Mouse (Mus musculus) myocyte (in vitro differentiated cells): ENCODE results near the gene Lgals9. TPM values are rescaled to one million over a fixed set of nuclear protein-coding genes. Genes with fewer than 3 reads are reported as not detected.
A peak's percentile ranks its signal among the peaks of the same experiment; 100 is the strongest.

Experiments
- H3K27me3 ChIP-seq: one replicate; pipeline ENCODE4 v1.6.1; 2011; ENCODE audit not compliant: control insufficient read depth, insufficient read depth, insufficient read length
- H3K36me3 ChIP-seq: one replicate; pipeline ENCODE4 v1.6.1; 2011; ENCODE audit not compliant: control insufficient read depth, insufficient read depth
- H3K4me2 ChIP-seq: one replicate; pipeline ENCODE4 v1.6.1; 2011; ENCODE audit warnings: low read depth, control low read depth
- H3K4me3 ChIP-seq: one replicate; pipeline ENCODE4 v1.5.1; 2011; ENCODE audit warnings: mild to moderate bottlenecking, control low read depth, moderate library complexity
- H3K79me2 ChIP-seq: one replicate; pipeline ENCODE4 v1.6.1; 2011; ENCODE audit not compliant: control insufficient read depth, insufficient read depth
- H3ac ChIP-seq: one replicate; pipeline ENCODE4 v1.6.1; 2011; ENCODE audit not compliant: control insufficient read depth, insufficient read length
- CEBPB ChIP-seq: IDR thresholded peaks from 2 replicates; pipeline ENCODE4 v1.6.1; 2011; ENCODE audit warnings: mild to moderate bottlenecking, moderate library complexity; ENCODE audit not compliant: poor library complexity, insufficient read depth, severe bottlenecking
- E2F4 ChIP-seq: IDR thresholded peaks from one replicate; pipeline ENCODE4 v1.6.1; 2011; ENCODE audit warnings: mild to moderate bottlenecking, control low read depth, moderate library complexity; ENCODE audit not compliant: insufficient read depth
- MAX ChIP-seq: IDR thresholded peaks from one replicate; pipeline ENCODE4 v1.6.1; 2011; ENCODE audit warnings: low read depth, mild to moderate bottlenecking, control low read depth
- MYOD1 ChIP-seq, 3 experiments: IDR thresholded peaks; one replicate each; pipeline ENCODE4 v1.6.1; 2011; ENCODE audit warnings: control low read depth in 2 of 3, low read depth in 2 of 3, mild to moderate bottlenecking in 2 of 3, moderate library complexity in 1 of 3; ENCODE audit not compliant: insufficient read length in 2 of 3, control insufficient read depth in 1 of 3
- MYOG ChIP-seq, 3 experiments: IDR thresholded peaks; one replicate each; pipeline ENCODE4 v1.6.1; 2011; ENCODE audit warnings: control low read depth in 2 of 3, low read depth in 2 of 3, mild to moderate bottlenecking in 2 of 3; ENCODE audit not compliant: insufficient read length in 2 of 3, control insufficient read depth in 1 of 3, insufficient read depth in 1 of 3
- POLR2A ChIP-seq: IDR thresholded peaks from one replicate; pipeline ENCODE4 v1.6.1; 2011; ENCODE audit warnings: low read depth, mild to moderate bottlenecking, control low read depth, moderate library complexity; ENCODE audit not compliant: insufficient read length
- POLR2AphosphoS2 ChIP-seq: IDR thresholded peaks from one replicate; pipeline ENCODE4 v1.6.1; 2011; ENCODE audit warnings: low read depth, control low read depth; ENCODE audit not compliant: insufficient read length
- REST ChIP-seq: IDR thresholded peaks from one replicate; pipeline ENCODE4 v1.6.1; 2011; ENCODE audit warnings: mild to moderate bottlenecking, control low read depth, moderate library complexity; ENCODE audit not compliant: insufficient read depth, insufficient read length
- SRF ChIP-seq: IDR thresholded peaks from one replicate; pipeline ENCODE4 v1.6.1; 2011; ENCODE audit warnings: low read depth; ENCODE audit not compliant: control insufficient read depth, insufficient read length
- TCF12 ChIP-seq: IDR thresholded peaks from one replicate; pipeline ENCODE4 v1.6.1; 2011; ENCODE audit warnings: mild to moderate bottlenecking, control low read depth; ENCODE audit not compliant: poor library complexity, insufficient read depth, severe bottlenecking
- TCF3 ChIP-seq: IDR thresholded peaks from one replicate; pipeline ENCODE4 v1.6.1; 2011; ENCODE audit warnings: low read depth, control low read depth; ENCODE audit not compliant: insufficient read length
- USF1 ChIP-seq: IDR thresholded peaks from one replicate; pipeline ENCODE4 v1.6.1; 2011; ENCODE audit warnings: low read depth, mild to moderate bottlenecking, control low read depth, moderate library complexity
- polyA plus RNA-seq: library from polyadenylated mRNA; unstranded; fragments of >200 nt; fragmentation: generic; extraction: Trizol; gene quantifications from one replicate; pipeline ENCODE4 v1.2.1, GENCODE M21; 2012; ENCODE audit warnings: missing spikeins

Gene Lgals9
- polyA plus RNA-seq, 1 experiment: 20.9 TPM

- TF ChIP-seq TCF12 (no peak), MAX (no peak), SRF (no peak), CEBPB (no peak), USF1 (no peak), MYOG (IDR thresholded peaks at IDR 0.05; ENCODE audit: control insufficient read depth in 1 of 3, insufficient read depth in 1 of 3, insufficient read length in 2 of 3, low read depth in 2 of 3) (no peak), POLR2AphosphoS2 (no peak)
- Histone ChIP-seq H3K4me2 (no peak overlapping the region), H3K79me2 (no peaks in the 10 kb centered on the region), H3K4me3 (no peak overlapping the region), H3K36me3 (no peaks in the 10 kb centered on the region), H3K27me3 (peaks cover 37% of the 10 kb centered on the region), H3ac (no peak overlapping the region)
Observed at GRCm38 (mm10) chr11:78934307-78934706, 50.4 kb downstream of the Lgals9 start.

GRCm38 (mm10) chr11:78929345-78929744 is 55.4 kb downstream of the Lgals9 start:
- Histone ChIP-seq H3K4me3 (no peak overlapping the region), H3K79me2 (no peaks in the 10 kb centered on the region), H3ac (no peak overlapping the region), H3K36me3 (no peaks in the 10 kb centered on the region), H3K4me2 (no peak overlapping the region), H3K27me3 (peaks cover 29% of the 10 kb centered on the region)
- TF ChIP-seq MAX (no peak), TCF12 (no peak), E2F4 (no peak), POLR2A (no peak), SRF (no peak), MYOG (IDR thresholded peaks at IDR 0.05; ENCODE audit: control insufficient read depth in 1 of 3, insufficient read depth in 1 of 3, insufficient read length in 2 of 3, low read depth in 2 of 3) (no peak), POLR2AphosphoS2 (no peak), REST (no peak), CEBPB (no peak), TCF3 (no peak), USF1 (no peak)

GRCm38 (mm10) chr11:78924916-78925315 is 59.8 kb downstream of the Lgals9 start:
- H3K4me3 ChIP-seq: no peak overlapping the region
- peaks cover 34% of the 10 kb centered on the region for H3K27me3 ChIP-seq
- TF ChIP-seq MAX (no peak), CEBPB (no peak), POLR2AphosphoS2 (no peak), TCF12 (no peak), MYOD1 (IDR thresholded peaks at IDR 0.05; ENCODE audit: control insufficient read depth in 1 of 3, insufficient read length in 2 of 3, low read depth in 2 of 3) (no peak), E2F4 (no peak), POLR2A (no peak), TCF3 (no peak), MYOG (IDR thresholded peaks at IDR 0.05; ENCODE audit: control insufficient read depth in 1 of 3, insufficient read depth in 1 of 3, insufficient read length in 2 of 3, low read depth in 2 of 3) (no peak), USF1 (no peak), REST (no peak), SRF (no peak)
- H3K79me2 ChIP-seq: no peaks in the 10 kb centered on the region
- no peak overlapping the region for H3ac ChIP-seq
- peak overlapping the region; percentile 42 for H3K4me2 ChIP-seq
- H3K36me3 ChIP-seq: no peaks in the 10 kb centered on the region

GRCm38 (mm10) chr11:78924111-78924510 is 60.6 kb downstream of the Lgals9 start:
- no peaks in the 10 kb centered on the region for H3K79me2 ChIP-seq
- no peak overlapping the region for H3K4me2 ChIP-seq
- H3K4me3 ChIP-seq: no peak overlapping the region
- TF ChIP-seq MYOG (IDR thresholded peaks at IDR 0.05; ENCODE audit: control insufficient read depth in 1 of 3, insufficient read depth in 1 of 3, insufficient read length in 2 of 3, low read depth in 2 of 3): no peak
- no peak for TF ChIP-seq CEBPB
- TF ChIP-seq MAX: no peak
- no peak for TF ChIP-seq USF1
- TF ChIP-seq TCF3: no peak
- TF ChIP-seq POLR2AphosphoS2: no peak
- no peak for TF ChIP-seq MYOD1 (IDR thresholded peaks at IDR 0.05; ENCODE audit: control insufficient read depth in 1 of 3, insufficient read length in 2 of 3, low read depth in 2 of 3)
- no peak for TF ChIP-seq SRF
- no peak for TF ChIP-seq REST
- no peaks in the 10 kb centered on the region for H3K36me3 ChIP-seq
- H3ac ChIP-seq: no peak overlapping the region
- peaks cover 34% of the 10 kb centered on the region for H3K27me3 ChIP-seq
